Mouse (Mus musculus): ENCODE results near the gene Ldlrad1. TPM values are rescaled to one million over a fixed set of nuclear protein-coding genes. Genes with fewer than 3 reads are reported as not detected.

Gene Ldlrad1
- polyA plus RNA-seq (2014; fragmentation: Illumina TruSeq; extraction: RNeasy Lipid Tissue Mini Kit (QIAGEN cat#74804); ENCODE audit: low read depth, low replicate concordance): not detected

GRCm38 (mm10) chr4:107208880-107209279 lies at the start of gene Ldlrad1:
TSS of gene Ldlrad1 (plus strand) at chr4:107209180.

GRCm38 (mm10) chr4:107178182-107178829 lies 30.7 kb upstream of the Ldlrad1 start, which contains the start of gene Tmem59:
TSS of gene Tmem59 (plus strand) at chr4:107178399.

DNA sequence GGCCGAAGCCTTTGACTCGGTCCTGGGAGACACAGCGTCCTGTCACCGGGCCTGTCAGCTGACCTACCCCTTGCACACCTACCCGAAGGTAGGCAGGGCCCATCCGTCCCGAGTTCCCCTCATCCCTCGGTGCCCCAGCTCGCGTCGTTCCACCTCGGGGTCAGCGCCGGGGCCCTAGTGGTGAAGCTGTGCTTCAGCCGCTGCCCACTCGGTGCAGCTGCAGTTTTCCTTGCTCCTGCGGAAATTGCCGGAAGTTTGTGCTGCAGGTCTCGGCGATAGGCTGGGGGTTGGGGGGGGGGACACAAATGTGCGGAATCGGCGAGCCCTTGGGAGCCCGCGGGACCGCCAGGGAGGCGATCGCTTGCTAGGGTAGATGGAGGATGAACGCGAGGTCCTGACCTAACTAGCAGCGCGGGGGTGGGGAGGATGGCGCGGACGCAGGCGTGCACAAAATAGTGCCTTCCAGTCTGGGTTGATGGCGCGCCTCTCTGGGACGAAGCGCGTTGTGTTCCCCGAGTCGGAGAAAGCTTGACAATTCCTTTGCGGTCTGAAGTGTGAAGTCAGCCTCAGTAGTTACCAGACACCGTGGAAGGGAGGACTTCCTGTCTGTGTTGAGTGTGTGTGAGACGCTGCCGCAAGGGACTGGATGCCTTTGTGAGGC lies 30.0 kb upstream of the Ldlrad1 start, which contains the start of gene Tceanc2:
TSS of gene Tceanc2 (minus strand) at position 287 of the 661 bp plus-strand sequence.

GRCm38 (mm10) chr4:107253125-107254091 lies 44.4 kb downstream of the Ldlrad1 start, which contains the start of the genes Lrrc42 and Hspb11:
TSS of gene Lrrc42 (minus strand) at chr4:107253532.
TSS of gene Hspb11 (plus strand) at chr4:107253593.

Other genes with a start within 250 kb of the Ldlrad1 start
- gene Mrpl37, start 142.3 kb upstream of the Ldlrad1 start, polyA plus RNA-seq (2014; fragmentation: Illumina TruSeq; extraction: RNeasy Lipid Tissue Mini Kit (QIAGEN cat#74804); ENCODE audit: low read depth, low replicate concordance): 27.9 TPM
- 3.0 TPM for gene Cyb5rl, start 142.2 kb upstream of the Ldlrad1 start, polyA plus RNA-seq (2014; fragmentation: Illumina TruSeq; extraction: RNeasy Lipid Tissue Mini Kit (QIAGEN cat#74804); ENCODE audit: low read depth, low replicate concordance)
- gene Cdcp2, start 112.3 kb upstream of the Ldlrad1 start, polyA plus RNA-seq (2014; fragmentation: Illumina TruSeq; extraction: RNeasy Lipid Tissue Mini Kit (QIAGEN cat#74804); ENCODE audit: low read depth, low replicate concordance): not detected
- 1,107 TPM for gene Tmem59, start 30.8 kb upstream of the Ldlrad1 start, polyA plus RNA-seq (2014; fragmentation: Illumina TruSeq; extraction: RNeasy Lipid Tissue Mini Kit (QIAGEN cat#74804); ENCODE audit: low read depth, low replicate concordance)
- 30.9 TPM for gene Tceanc2, start 30.1 kb upstream of the Ldlrad1 start, polyA plus RNA-seq (2014; fragmentation: Illumina TruSeq; extraction: RNeasy Lipid Tissue Mini Kit (QIAGEN cat#74804); ENCODE audit: low read depth, low replicate concordance)
- 28.1 TPM for gene Lrrc42, start 44.4 kb downstream of the Ldlrad1 start, polyA plus RNA-seq (2014; fragmentation: Illumina TruSeq; extraction: RNeasy Lipid Tissue Mini Kit (QIAGEN cat#74804); ENCODE audit: low read depth, low replicate concordance)
- 72.5 TPM for gene Hspb11, start 44.4 kb downstream of the Ldlrad1 start, polyA plus RNA-seq (2014; fragmentation: Illumina TruSeq; extraction: RNeasy Lipid Tissue Mini Kit (QIAGEN cat#74804); ENCODE audit: low read depth, low replicate concordance)
- gene Dio1, start 98.0 kb downstream of the Ldlrad1 start, polyA plus RNA-seq (2014; fragmentation: Illumina TruSeq; extraction: RNeasy Lipid Tissue Mini Kit (QIAGEN cat#74804); ENCODE audit: low read depth, low replicate concordance): 147 TPM
- 46.0 TPM for gene Yipf1, start 105.2 kb downstream of the Ldlrad1 start, polyA plus RNA-seq (2014; fragmentation: Illumina TruSeq; extraction: RNeasy Lipid Tissue Mini Kit (QIAGEN cat#74804); ENCODE audit: low read depth, low replicate concordance)
- gene Ndc1, start 158.6 kb downstream of the Ldlrad1 start, polyA plus RNA-seq (2014; fragmentation: Illumina TruSeq; extraction: RNeasy Lipid Tissue Mini Kit (QIAGEN cat#74804); ENCODE audit: low read depth, low replicate concordance): 15.8 TPM
- gene Glis1, start 225.4 kb downstream of the Ldlrad1 start, polyA plus RNA-seq (2014; fragmentation: Illumina TruSeq; extraction: RNeasy Lipid Tissue Mini Kit (QIAGEN cat#74804); ENCODE audit: low read depth, low replicate concordance): not detected